Mouse (Mus musculus): ENCODE measurements around the gene March7. TPM values are rescaled to one million over a fixed set of nuclear protein-coding genes. Genes with fewer than 3 reads are reported as not detected.

Gene March7
- total RNA-seq, 2 experiments from 2014 or later, result 53.4 to 82.6 TPM

DNA sequence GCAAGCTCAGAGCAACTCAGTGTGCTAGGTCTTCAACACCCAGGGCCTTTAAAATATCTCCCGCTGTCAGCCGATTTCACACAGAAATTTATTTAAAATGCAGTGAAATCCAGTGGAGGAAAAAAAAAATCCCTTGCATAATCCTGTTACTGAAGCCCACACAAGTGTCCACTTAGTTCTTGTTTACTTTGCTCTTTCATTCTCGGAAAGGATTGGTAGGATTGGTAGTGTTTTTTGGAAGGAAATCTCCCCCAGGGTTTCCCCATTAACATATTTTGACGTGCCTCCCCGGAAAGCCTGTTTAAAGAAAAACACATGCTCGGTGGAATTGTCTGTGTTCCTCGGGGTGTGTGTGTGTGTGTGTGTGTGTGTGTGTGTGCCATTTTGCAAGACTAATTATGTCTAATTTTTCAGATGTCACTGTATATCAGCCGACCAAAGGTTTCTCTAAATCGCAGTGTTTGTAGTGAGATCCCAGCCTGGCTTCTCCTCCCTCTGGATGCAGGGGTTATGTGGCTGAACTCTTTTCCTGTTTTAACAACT lies 73.6 kb downstream of the March7 start:
- ATAC-seq (replicated peaks; ENCODE audit: poor library complexity, severe bottlenecking), result no peak

DNA sequence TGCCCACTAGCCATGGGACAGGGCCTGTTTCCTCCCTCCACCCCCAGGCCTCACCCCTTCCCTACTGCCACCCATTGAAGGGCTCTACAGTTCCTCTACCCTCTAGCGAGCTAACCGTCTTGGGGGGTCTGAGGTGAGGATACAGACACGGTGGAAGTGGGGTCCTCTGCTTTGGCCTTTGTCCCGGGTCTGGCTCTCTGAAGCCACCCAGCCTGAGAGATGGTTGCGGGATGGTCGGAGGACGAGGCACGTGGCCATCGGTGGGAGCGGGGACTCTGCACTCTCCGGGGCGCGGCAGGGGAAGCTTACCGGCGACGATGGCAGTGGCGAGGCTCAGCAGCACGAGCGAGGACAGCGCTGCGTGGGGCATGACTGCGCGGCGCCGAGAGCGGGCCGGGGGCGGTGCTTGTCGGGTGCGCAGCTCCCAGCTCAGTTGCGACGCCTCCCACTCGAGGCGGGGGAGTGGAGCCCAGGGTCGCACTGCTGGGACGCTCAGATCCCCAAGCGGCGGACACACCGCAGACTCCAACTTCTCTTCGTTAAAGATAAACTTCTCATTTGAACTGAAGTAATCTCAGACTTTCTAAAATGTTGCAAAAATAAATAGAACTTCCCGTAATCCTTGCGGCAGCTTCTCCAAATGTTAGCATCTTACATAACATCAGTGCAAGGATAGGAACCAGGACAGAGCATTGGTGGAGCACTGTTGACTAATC lies 74.2 kb downstream of the March7 start:
- ATAC-seq (replicated peaks; ENCODE audit: poor library complexity, severe bottlenecking), result peak; percentile 68

DNA sequence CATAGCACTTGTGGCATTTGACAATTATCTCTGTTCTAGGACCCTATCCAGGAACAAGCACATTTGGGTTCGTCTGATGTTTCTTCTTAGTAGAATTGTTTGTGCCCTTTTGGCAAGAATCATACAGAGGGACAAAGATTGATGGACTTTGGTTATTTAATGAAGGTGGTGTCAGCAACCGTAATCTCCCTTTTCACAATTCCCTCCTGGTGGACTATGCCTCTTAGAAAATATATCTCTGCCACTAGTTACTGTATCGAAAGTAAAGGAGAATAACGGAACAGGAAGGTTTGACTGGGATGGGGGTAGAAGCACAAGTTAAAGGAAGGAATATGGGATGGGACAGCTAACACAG lies 74.8 kb downstream of the March7 start, which contains the start of gene Cd302:
TSS of gene Cd302 (minus strand) at position 22 of the 355 bp plus-strand sequence.
- ATAC-seq (replicated peaks; ENCODE audit: poor library complexity, severe bottlenecking), result peak; percentile 1; the same call in 1 of the 2 replicates

DNA sequence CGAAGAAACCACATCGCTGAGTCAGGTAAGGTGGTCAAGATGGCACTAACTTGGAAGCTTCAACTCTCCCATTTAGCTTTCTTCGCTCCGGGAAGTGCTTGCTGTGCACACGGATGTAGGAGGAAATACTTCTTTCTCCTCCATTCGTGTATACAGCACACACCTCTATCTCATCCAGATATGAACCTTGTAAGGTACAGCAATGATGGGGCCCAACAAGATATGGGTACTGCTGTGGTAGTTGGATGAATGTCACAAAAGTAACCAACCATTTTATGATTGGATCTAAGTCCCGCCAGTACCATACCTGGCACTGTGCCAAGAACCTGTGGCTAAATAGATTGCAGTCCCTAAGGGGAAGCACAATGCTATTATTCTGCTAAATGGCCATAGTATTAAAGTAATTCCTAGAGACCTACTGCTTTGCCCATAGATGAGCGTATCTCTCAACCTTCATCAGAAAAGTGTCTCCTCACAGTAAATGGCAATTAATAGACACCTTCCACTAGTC lies 75.5 kb downstream of the March7 start:
- ATAC-seq (replicated peaks; ENCODE audit: poor library complexity, severe bottlenecking), result no peak

DNA sequence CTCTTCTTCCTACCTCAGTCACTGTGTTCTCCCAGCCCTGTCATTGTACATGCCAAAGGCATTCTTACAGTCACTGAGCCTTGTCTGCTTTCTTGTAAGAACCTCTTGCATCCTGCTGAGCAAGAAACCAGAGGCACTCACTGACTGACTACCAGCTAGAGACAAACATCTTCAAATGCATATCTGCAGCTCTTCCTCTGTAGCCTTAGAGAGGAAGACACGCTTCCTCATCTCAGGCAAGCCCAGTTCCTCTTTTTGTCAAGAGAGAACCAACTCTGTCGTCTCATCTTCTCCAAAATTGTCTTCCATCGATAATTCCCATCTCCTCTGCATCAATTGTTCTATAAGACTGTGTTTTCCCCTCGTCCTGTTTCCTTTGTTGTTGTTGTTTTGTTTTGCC lies 78.9 kb downstream of the March7 start:
- peak; percentile 71 for ATAC-seq (replicated peaks; ENCODE audit: poor library complexity, severe bottlenecking)

DNA sequence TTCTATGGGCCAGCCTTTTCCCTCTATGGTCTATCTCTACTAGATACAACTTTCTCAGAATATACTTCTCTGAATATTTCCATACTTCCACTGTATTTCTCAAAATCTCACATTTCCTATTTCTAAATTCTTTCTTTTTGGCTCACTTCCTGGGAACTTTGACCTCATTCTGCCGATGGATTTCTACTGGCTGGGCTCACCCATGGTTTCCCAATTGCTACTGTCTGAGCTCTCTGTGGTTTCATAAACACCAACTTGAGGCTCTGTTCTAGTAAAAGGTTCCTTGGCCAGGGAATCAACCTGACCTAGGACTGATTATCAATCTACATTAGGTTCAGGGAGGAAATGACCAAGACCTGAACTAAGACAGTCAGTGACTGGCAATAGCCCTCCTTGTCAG lies 79.8 kb downstream of the March7 start:
- peak; percentile 38 for ATAC-seq (replicated peaks; ENCODE audit: poor library complexity, severe bottlenecking)

DNA sequence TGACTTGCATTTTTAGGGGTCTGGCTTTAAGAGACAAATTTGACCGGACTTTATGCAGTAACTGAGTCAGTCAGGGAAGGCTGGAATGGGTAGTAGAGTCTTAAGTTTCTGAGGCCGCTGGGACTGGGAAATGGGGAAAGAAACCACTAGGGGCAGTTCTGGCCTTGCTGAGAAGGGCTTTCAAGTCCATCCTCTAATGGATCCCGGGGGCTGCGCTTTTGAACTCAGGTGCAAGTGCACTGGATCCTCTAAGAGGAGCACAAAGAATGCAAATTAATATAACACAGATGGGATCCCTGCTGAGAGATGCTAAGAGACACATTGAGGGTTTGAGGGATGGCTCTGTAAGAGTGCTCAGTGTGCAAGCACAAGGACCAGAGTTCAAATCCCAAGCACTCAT lies 81.7 kb downstream of the March7 start:
- no peak for ATAC-seq (replicated peaks; ENCODE audit: poor library complexity, severe bottlenecking)

DNA sequence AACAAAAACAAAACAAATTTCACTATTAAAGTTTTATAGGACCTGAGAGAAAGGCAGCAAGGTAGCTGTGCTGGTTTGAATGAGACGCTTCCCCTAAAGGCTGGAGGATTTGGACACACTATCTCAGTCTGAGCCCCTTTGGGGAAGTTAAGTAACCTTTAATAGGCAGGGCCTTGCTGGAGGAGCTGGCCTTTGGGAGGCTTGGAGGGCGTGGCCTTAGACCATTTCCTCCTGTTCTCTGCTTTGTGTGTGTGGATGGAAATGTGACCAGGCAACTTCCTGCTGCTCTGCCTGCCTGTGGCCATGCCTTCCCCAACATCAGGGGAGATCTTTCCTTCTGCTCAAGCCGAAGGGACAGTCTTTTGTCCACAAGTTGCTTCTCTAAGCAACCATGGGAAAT lies 88.6 kb downstream of the March7 start:
- peak; percentile 100 for ATAC-seq (replicated peaks; ENCODE audit: poor library complexity, severe bottlenecking)

DNA sequence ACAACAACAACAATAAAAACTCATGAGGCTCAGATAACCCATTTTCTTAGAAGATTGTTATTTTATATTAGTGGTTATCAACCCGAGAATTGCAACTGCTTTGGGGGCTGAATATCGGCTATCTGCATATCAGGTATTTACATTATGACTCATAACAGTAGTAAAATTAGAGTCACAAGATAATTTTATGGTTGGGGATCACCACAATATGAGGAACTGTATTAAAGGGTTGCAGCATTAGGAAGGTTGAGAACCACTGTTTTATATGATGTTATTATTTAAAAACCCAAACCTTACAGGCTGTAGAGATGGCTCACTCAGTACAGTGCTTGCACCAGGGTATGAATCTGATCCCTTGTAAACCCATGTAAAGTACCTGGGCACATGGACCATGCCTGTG lies 89.6 kb downstream of the March7 start:
- no peak for ATAC-seq (replicated peaks; ENCODE audit: poor library complexity, severe bottlenecking)

Other genes with a start within 250 kb of the March7 start
- gene Baz2b, start within 50 bp of the March7 start, total RNA-seq (2014; fragmentation: Nextera tagmentation), result 74.9 and 115 TPM in 2 replicates
- gene Baz2b, start within 50 bp of the March7 start, total RNA-seq (2017), result 76.0 and 80.2 TPM in 2 replicates
- gene Cd302, start 74.6 kb downstream of the March7 start, total RNA-seq (2014; fragmentation: Nextera tagmentation), result 2.4 and 6.9 TPM in 2 replicates
- gene Cd302, start 74.6 kb downstream of the March7 start, total RNA-seq (2017), result 0.98 and 2.0 TPM in 2 replicates
- 1.1 and 1.8 TPM in 2 replicates for gene Ly75, start 173.4 kb downstream of the March7 start, total RNA-seq (2014; fragmentation: Nextera tagmentation)
- 3.0 and 4.8 TPM in 2 replicates for gene Ly75, start 173.4 kb downstream of the March7 start, total RNA-seq (2017)